Mouse (Mus musculus) kidney, embryonic 14.5 days (tissue): ENCODE measurements around the gene Cacna2d2. TPM values are rescaled to one million over a fixed set of nuclear protein-coding genes. Genes with fewer than 3 reads are reported as not detected.

ENCODE experiments used
- ATAC-seq: fragments of 200-750 bp; cut with Nextera tagmentation; 2 replicates; pipeline ENCODE4 v1.8.0; 2017; ENCODE audit warnings: moderate number of reproducible peaks, mild to moderate bottlenecking, moderate TSS enrichment, moderate library complexity; ENCODE audit not compliant: low FRiP score, low TSS enrichment
- H3K27ac ChIP-seq: fragments of 300-500 bp; sonication (generic); 2 replicates; pipeline ENCODE4 v1.5.1; 2014; ENCODE audit warnings: low read depth, mild to moderate bottlenecking, low read length, moderate library complexity, mixed read lengths
- H3K27me3 ChIP-seq: fragments of 300-500 bp; sonication (generic); 2 replicates; pipeline ENCODE4 v1.6.1; 2014; ENCODE audit warnings: mild to moderate bottlenecking, low read length; ENCODE audit not compliant: control insufficient read depth, insufficient read depth
- H3K36me3 ChIP-seq: fragments of 300-500 bp; sonication (generic); 2 replicates; pipeline ENCODE4 v1.6.1; 2014; ENCODE audit warnings: low read length, mixed read lengths; ENCODE audit not compliant: control insufficient read depth, insufficient read depth
- H3K4me1 ChIP-seq: fragments of 300-500 bp; sonication (generic); 2 replicates; pipeline ENCODE4 v1.6.1; 2014; ENCODE audit warnings: low read length, mixed read lengths; ENCODE audit not compliant: control insufficient read depth, insufficient read depth
- H3K4me2 ChIP-seq: fragments of 300-500 bp; sonication (generic); replicated peaks from 2 replicates; pipeline ENCODE4 v1.6.1; 2014; ENCODE audit warnings: low read depth, mild to moderate bottlenecking, low read length
- H3K4me3 ChIP-seq: fragments of 300-500 bp; sonication (generic); 2 replicates; pipeline ENCODE4 v1.5.1; 2014; ENCODE audit warnings: mild to moderate bottlenecking, low read length
- H3K9ac ChIP-seq: fragments of 300-500 bp; sonication (generic); 2 replicates; pipeline ENCODE4 v1.6.1; 2014; ENCODE audit warnings: low read depth, mild to moderate bottlenecking, low read length, moderate library complexity
- H3K9me3 ChIP-seq: fragments of 300-500 bp; sonication (generic); 2 replicates; pipeline ENCODE4 v1.6.1; 2016; ENCODE audit warnings: low read length; ENCODE audit not compliant: control insufficient read depth
- WGBS: fragments of 180-500 bp; shearing (Covaris S2); extraction: QIAGEN DNeasy Blood & Tissue Kit; methylation state at CpG from one replicate; pipeline ENCODE4 v1.1.7; 2014; 5-methylcytosine and 5-hydroxymethylcytosine counted together
- polyA plus RNA-seq: library from polyadenylated mRNA; unstranded; fragments of >200 nt; fragmentation: Nextera tagmentation; extraction: Ambion mirVana; gene quantifications from 2 replicates; pipeline ENCODE4 v1.2.1, GENCODE M21; 2014

Gene Cacna2d2
- polyA plus RNA-seq, 1 experiment from 2014 or later: 0.77 TPM

DNA sequence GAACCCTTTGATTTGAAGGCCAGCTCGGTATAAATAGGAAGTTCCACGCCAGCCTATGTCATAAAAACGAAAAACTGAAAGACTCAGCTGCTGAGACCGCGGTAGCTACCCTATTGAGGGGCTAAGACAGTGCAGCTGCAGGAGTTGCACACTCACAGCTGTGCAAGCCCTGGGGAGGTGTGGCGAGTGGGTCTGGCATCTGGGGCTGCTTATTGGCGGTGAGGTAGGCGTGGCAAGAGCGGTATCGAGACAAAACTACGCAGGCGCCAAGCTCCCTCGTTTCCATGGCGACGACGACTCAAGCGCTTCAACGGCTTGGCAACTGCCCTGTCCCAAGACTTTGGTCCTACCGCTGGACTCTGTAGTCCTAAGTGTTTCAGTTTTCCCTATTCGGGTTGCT is 147.6 kb downstream of the Cacna2d2 start, which contains the start of gene Zmynd10:
Gene Zmynd10, plus strand, starts transcription at position 273 of the 400 bp plus-strand sequence.
- Histone ChIP-seq H3K9me3 (no peaks in the 10 kb centered on the region), H3K27ac (0 out of 2 replicates have a peak within 1 kb of the TSS, but pooled peaks have one; percentile 24), H3K9ac (0 out of 2 replicates have a peak within 1 kb of the TSS, but pooled peaks have one; percentile 0)

DNA sequence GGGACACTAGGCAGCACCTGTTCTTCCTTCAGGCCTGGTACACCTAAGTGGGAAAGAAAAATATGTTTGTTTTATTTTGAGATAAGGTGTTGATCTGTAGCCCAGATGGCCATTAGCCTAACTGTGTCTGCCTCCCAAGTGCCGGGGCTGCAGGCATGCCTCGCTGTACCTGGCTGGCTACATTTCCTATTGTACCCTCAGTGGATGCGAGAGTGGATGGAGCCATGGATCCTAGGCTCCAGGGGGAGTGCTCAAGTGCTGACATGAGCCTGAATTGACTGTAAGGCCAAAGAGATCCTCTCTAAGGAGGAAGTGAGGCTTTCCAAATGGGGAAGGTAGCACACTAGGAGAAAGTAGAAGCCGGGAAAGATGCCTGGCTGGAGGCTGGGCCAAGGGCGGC is 148.5 kb downstream of the Cacna2d2 start:
- Histone ChIP-seq H3K27ac (no peak overlapping the region), H3K9me3 (no peaks in the 10 kb centered on the region), H3K27me3 (no peaks in the 10 kb centered on the region), H3K9ac (no peak overlapping the region), H3K4me1 (peaks cover 37% of the 10 kb centered on the region; the same call in 1 of the 2 replicates), H3K4me2 (no peak overlapping the region), H3K4me3 (no peak overlapping the region), H3K36me3 (peaks cover 14% of the 10 kb centered on the region)
- WGBS: 82% methylated on average over 5 of the region's 5 CpGs
- no peak for ATAC-seq

More for the DNA sequence above, 147.6 kb downstream of the Cacna2d2 start, which contains the start of gene Zmynd10:
- Histone ChIP-seq H3K4me3 (peak within 1 kb of the TSS; percentile 1; the same call in 1 of the 2 replicates), H3K36me3 (peaks cover 14% of the 10 kb centered on the region), H3K4me2 (peak within 1 kb of the TSS; percentile 24), H3K4me1 (peaks cover 34% of the 10 kb centered on the region; the same call in 1 of the 2 replicates), H3K27me3 (no peaks in the 10 kb centered on the region)
- peak; percentile 53 for ATAC-seq
- WGBS: 4% methylated on average over 20 of the region's 20 CpGs

- ATAC-seq: no peak
- Histone ChIP-seq H3K36me3 (peaks cover 14% of the 10 kb centered on the region), H3K27ac (no peak overlapping the region), H3K4me1 (peaks cover 43% of the 10 kb centered on the region), H3K4me3 (no peak overlapping the region), H3K9ac (no peak overlapping the region; the same call in 1 of the 2 replicates), H3K27me3 (no peaks in the 10 kb centered on the region), H3K9me3 (no peaks in the 10 kb centered on the region), H3K4me2 (no peak overlapping the region)
- WGBS: 82% methylated on average over 10 of the region's 10 CpGs
Measured at GRCm38 (mm10) chr9:107548820-107549219, 149.4 kb downstream of the Cacna2d2 start.

DNA sequence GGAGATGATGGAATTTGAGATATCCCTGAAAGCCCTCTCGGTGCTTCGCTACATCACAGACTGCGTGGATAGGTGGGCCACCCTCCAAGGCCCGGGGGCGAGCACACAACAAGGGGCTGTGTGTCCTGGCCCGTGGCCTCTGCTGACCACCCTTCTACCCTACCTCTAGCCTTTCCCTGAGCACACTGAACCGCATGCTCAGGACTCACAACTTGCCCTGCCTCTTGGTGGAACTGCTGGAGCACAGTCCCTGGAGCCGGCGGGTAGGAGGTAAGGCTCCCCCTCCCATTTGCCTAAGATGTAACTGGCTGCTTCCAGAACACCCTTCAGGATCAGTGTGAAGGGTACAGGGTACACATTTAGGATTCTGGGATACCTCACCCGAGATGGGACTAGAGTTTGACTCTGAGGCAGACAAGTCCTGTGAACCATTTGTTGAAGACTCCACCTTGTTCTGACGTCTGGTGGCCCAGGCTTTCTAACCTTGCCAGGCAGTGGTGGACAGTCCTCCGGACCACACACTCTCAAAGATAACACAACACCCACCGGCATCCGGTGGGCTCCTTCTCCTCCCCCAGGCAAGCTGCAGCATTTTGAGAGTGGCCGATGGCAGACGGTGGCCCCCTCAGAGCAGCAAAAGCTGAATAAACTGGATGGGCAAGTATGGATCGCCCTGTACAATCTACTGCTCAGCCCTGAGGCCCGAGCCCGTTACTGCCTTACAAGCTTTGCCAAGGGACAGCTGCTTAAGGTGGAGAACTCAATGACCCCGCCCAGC is 150.1 kb downstream of the Cacna2d2 start:
- Histone ChIP-seq H3K36me3 (peaks cover 9% of the 10 kb centered on the region; the same call in 1 of the 2 replicates), H3K4me3 (no peak overlapping the region), H3K27me3 (no peaks in the 10 kb centered on the region), H3K4me1 (peaks cover 43% of the 10 kb centered on the region), H3K9me3 (no peaks in the 10 kb centered on the region), H3K4me2 (no peak overlapping the region), H3K27ac (no peak overlapping the region), H3K9ac (no peak overlapping the region; the same call in 1 of the 2 replicates)
- 77% methylated on average over 20 of the region's 20 CpGs for WGBS
- ATAC-seq: no peak

DNA sequence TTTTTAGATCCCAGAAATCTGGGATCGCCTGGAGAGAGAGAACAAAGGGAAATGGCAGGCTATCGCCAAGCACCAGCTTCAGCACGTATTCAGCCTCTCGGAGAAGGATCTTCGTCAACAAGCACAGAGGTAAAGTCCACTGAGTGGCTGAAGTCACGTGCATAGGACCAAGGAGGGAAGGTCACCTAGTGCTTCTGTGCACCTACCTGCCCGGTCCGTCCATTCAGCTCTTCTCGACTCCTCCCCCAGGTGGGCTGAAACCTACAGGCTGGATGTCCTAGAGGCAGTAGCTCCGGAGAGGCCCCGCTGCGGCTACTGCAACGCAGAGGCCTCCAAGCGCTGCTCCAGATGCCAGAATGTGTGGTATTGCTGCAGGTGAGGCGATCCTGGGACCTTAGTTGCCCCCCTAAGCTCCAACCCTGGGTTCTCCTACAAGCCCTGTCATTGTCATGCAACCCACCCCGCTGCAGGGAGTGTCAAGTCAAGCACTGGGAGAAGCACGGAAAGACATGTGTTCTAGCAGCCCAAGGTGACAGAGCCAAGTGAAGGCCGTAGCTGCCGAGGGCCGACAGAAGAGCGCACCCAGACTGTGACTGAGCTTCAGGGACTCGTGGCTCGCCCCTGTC is 151.2 kb downstream of the Cacna2d2 start:
- Histone ChIP-seq H3K9ac (peak overlapping the region; percentile 67; the same call in 1 of the 2 replicates), H3K27me3 (no peaks in the 10 kb centered on the region), H3K4me2 (peak overlapping the region; percentile 87), H3K4me3 (peak overlapping the region; percentile 63), H3K36me3 (no peaks in the 10 kb centered on the region), H3K9me3 (no peaks in the 10 kb centered on the region), H3K4me1 (peaks cover 44% of the 10 kb centered on the region), H3K27ac (peak overlapping the region; percentile 69; the same call in 1 of the 2 replicates)
- 26% methylated on average over 23 of the region's 23 CpGs for WGBS
- no peak for ATAC-seq

DNA sequence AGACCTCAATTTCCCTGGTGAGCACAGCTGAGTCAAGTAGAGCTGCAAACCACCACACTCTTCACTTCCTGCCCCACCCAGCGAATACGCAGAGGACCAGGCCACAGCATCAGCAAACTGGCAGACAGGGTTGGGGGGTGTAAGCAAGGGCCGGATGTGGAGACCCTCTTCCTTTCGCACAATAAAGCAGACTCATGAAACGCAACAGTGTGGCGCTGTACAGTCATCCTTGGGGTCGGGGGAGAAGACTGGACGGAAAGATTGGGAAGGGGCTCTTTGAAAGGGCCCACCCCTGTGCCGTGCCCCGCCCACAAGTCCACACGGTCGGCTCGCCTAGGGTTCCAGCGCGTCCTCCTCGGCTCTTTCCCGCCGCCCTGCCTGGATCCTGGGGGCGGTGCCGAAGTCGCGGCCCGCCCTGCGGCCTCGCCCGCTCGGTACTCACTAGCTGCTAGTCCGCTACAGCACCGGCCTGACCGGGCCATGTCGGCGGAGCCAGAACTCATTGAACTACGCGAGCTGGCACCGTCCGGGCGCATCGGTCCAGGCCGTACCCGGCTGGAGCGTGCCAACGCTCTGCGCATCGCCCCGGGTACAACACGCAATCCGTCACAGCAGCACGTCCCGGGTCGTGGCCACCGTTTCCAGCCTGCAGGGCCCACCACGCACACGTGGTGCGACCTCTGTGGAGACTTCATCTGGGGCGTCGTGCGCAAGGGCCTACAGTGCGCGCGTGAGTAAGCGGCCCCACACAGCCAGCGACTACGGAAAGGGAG is 151.9 kb downstream of the Cacna2d2 start, which contains the start of gene Rassf1:
Gene Rassf1, plus strand, starts transcription at position 439 of the 773 bp plus-strand sequence.
- peak; percentile 44 for ATAC-seq
- H3K4me1 ChIP-seq: peaks cover 51% of the 10 kb centered on the region
- WGBS: under 1% methylated on average over 63 of the region's 63 CpGs

DNA sequence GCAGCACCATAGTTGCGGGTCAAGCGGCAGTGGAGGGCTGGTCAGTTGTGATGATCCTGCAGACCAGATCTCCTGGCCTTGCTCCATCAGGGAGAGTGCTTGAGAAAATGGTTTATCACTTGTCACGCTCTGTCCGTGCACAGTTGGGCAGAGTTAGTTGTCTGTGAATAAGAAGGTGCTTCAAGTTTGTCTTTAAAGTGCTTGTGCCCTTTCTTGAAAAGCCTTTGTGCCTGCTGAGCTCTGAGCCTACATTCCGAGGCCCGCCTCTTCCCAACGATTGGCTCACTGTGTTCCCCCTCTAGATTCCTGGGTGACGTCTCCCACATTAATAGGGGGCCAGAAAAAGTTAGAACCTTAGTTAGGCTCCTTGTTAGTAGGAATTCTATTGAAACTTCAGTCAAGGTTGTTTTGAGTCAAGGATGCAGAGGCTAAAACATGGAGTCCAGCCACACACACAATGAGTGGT is 152.5 kb downstream of the Cacna2d2 start:
- peak overlapping the region; percentile 69 for H3K27ac ChIP-seq
- peak overlapping the region; percentile 67 for H3K9ac ChIP-seq
- H3K36me3 ChIP-seq: peaks cover 6% of the 10 kb centered on the region
- peak overlapping the region; percentile 87 for H3K4me2 ChIP-seq
- no peaks in the 10 kb centered on the region for H3K27me3 ChIP-seq
- H3K4me3 ChIP-seq: peak overlapping the region; percentile 63
- H3K9me3 ChIP-seq: no peaks in the 10 kb centered on the region
- 6% methylated on average over 8 of the region's 8 CpGs for WGBS
- ATAC-seq: no peak
- peaks cover 53% of the 10 kb centered on the region for H3K4me1 ChIP-seq

More for the DNA sequence above, 151.9 kb downstream of the Cacna2d2 start, which contains the start of gene Rassf1:
- Histone ChIP-seq H3K36me3 (no peaks in the 10 kb centered on the region; the same call in 1 of the 2 replicates), H3K9ac (peak within 1 kb of the TSS; percentile 67), H3K4me3 (peak within 1 kb of the TSS; percentile 63), H3K27ac (peak within 1 kb of the TSS; percentile 69), H3K4me2 (peak within 1 kb of the TSS; percentile 87), H3K27me3 (no peaks in the 10 kb centered on the region), H3K9me3 (no peaks in the 10 kb centered on the region)

DNA sequence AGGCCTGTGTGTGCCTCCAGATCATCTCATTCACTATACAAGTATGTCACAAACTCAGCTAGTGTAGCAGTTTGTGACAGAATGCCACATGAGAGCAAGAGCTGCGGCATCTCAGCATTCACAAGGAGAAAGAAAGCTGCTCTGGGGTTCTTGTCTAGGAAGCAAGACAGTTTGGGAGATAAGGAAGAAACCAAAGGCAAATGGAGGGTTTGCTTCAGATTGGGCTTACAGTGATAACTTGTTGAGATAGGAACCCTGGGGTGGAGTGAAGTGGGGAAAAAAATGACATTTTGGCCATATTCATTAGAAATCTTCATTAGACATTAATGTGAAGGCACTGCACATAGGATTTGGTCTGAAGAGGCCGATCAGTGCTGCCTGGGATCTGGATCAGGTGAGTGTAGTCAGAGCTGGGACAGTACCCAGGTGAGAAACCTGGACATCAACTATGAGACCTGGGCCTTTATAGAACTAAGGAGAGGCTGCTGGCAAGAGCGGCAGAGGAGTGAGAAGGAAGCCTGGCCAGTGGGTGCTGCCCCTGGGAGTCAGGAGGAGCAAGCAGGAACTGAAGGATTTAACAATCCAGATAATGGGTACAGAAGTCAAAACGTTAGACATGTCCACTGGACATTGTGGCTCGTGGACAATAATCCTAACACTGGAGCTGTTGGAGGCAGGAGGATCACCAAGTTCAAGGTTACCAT is 153.4 kb downstream of the Cacna2d2 start:
- H3K4me3 ChIP-seq: peak overlapping the region; percentile 63
- H3K9me3 ChIP-seq: no peaks in the 10 kb centered on the region
- no peaks in the 10 kb centered on the region for H3K27me3 ChIP-seq
- peak overlapping the region; percentile 69 for H3K27ac ChIP-seq
- peaks cover 15% of the 10 kb centered on the region for H3K36me3 ChIP-seq
- peak overlapping the region; percentile 87 for H3K4me2 ChIP-seq
- peak overlapping the region; percentile 67; the same call in 1 of the 2 replicates for H3K9ac ChIP-seq
- peaks cover 49% of the 10 kb centered on the region for H3K4me1 ChIP-seq
- WGBS: 74% methylated on average over 5 of the region's 5 CpGs
- no peak for ATAC-seq
